Mouse (Mus musculus) myocyte (in vitro differentiated cells): ENCODE measurements around the gene Fam20c.

Source experiments
- E2F4 ChIP-seq: IDR thresholded peaks from one replicate; pipeline ENCODE4 v1.6.1; 2011; ENCODE audit warnings: mild to moderate bottlenecking, control low read depth, moderate library complexity; ENCODE audit not compliant: insufficient read depth
- MAX ChIP-seq: IDR thresholded peaks from one replicate; pipeline ENCODE4 v1.6.1; 2011; ENCODE audit warnings: low read depth, mild to moderate bottlenecking, control low read depth
- MYOD1 ChIP-seq, 3 experiments: IDR thresholded peaks; one replicate each; pipeline ENCODE4 v1.6.1; 2011; ENCODE audit warnings: control low read depth in 2 of 3, low read depth in 2 of 3, mild to moderate bottlenecking in 2 of 3, moderate library complexity in 1 of 3; ENCODE audit not compliant: insufficient read length in 2 of 3, control insufficient read depth in 1 of 3
- MYOG ChIP-seq, 3 experiments: IDR thresholded peaks; one replicate each; pipeline ENCODE4 v1.6.1; 2011; ENCODE audit warnings: control low read depth in 2 of 3, low read depth in 2 of 3, mild to moderate bottlenecking in 2 of 3; ENCODE audit not compliant: insufficient read length in 2 of 3, control insufficient read depth in 1 of 3, insufficient read depth in 1 of 3
- POLR2A ChIP-seq: IDR thresholded peaks from one replicate; pipeline ENCODE4 v1.6.1; 2011; ENCODE audit warnings: low read depth, mild to moderate bottlenecking, control low read depth, moderate library complexity; ENCODE audit not compliant: insufficient read length
- POLR2AphosphoS2 ChIP-seq: IDR thresholded peaks from one replicate; pipeline ENCODE4 v1.6.1; 2011; ENCODE audit warnings: low read depth, control low read depth; ENCODE audit not compliant: insufficient read length
- REST ChIP-seq: IDR thresholded peaks from one replicate; pipeline ENCODE4 v1.6.1; 2011; ENCODE audit warnings: mild to moderate bottlenecking, control low read depth, moderate library complexity; ENCODE audit not compliant: insufficient read depth, insufficient read length
- SRF ChIP-seq: IDR thresholded peaks from one replicate; pipeline ENCODE4 v1.6.1; 2011; ENCODE audit warnings: low read depth; ENCODE audit not compliant: control insufficient read depth, insufficient read length
- TCF3 ChIP-seq: IDR thresholded peaks from one replicate; pipeline ENCODE4 v1.6.1; 2011; ENCODE audit warnings: low read depth, control low read depth; ENCODE audit not compliant: insufficient read length
- USF1 ChIP-seq: IDR thresholded peaks from one replicate; pipeline ENCODE4 v1.6.1; 2011; ENCODE audit warnings: low read depth, mild to moderate bottlenecking, control low read depth, moderate library complexity

- TF ChIP-seq POLR2A (no peak), SRF (no peak), USF1 (no peak), MAX (no peak), MYOD1 (IDR thresholded peaks at IDR 0.05; ENCODE audit: control insufficient read depth in 1 of 3, insufficient read length in 2 of 3, low read depth in 2 of 3) (no peak), E2F4 (no peak), MYOG (IDR thresholded peaks at IDR 0.05; ENCODE audit: control insufficient read depth in 1 of 3, insufficient read depth in 1 of 3, insufficient read length in 2 of 3, low read depth in 2 of 3) (no peak), TCF3 (no peak), POLR2AphosphoS2 (no peak), REST (no peak)
These were observed 29.2 kb upstream of the Fam20c start for GRCm38 (mm10) chr5:138725151-138725550.
